Mouse (Mus musculus) heart, postnatal 4 days (tissue): Measurements from ENCODE around the gene Zfp770. TPM values are rescaled to one million over a fixed set of nuclear protein-coding genes. Genes with fewer than 3 reads are reported as not detected.
"Not testable (repeated sequence)": the region's sequence is repeated elsewhere in the genome, so short reads cannot be mapped to it uniquely, and the experiment has no call there.

Experiments
- DNase-seq: peaks from one replicate; pipeline ENCODE4 v3.0.0; 2021
- total RNA-seq, 2 experiments: library from RNA; stranded (reverse); gene quantifications; 2 replicates each; pipeline ENCODE4 v1.2.3; 2021

Zfp770 gene
- 10 to 100 TPM; 14.7 to 15.5 TPM for total RNA-seq

DNA sequence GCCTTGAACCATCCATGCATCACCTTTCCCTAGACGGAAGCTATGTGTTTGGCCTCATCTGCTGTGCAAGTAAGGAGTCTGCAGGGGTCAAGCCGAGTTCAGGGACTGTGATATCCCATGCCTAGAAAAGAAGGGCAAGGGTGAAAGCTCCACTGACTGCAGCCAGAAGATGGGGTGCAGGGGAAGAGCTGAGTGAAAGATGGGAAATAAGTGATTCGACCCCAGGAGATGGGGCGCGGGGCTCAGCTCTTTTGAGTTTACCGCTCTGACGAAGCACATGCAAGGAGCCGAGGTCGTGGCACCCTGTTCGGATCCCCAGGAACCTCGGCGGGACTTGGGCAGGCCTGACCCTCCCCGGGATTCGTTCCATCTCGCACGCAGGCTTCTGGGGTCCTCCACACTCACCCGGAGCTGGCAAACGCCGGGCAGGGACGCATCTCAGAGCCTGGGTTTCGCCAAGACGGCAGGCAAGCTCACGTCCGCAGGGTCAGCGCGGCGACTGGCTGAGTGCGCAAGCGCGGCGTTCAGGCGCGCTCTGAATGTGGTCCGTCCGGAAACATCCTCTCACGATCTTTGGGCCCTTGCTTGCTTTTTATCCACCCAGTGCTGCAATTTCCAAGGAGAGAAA lies at the start of gene Zfp770:
Gene Zfp770, minus strand, starts transcription at position 538 of the 628 bp plus-strand sequence.
- peak; percentile 84 for DNase-seq

DNA sequence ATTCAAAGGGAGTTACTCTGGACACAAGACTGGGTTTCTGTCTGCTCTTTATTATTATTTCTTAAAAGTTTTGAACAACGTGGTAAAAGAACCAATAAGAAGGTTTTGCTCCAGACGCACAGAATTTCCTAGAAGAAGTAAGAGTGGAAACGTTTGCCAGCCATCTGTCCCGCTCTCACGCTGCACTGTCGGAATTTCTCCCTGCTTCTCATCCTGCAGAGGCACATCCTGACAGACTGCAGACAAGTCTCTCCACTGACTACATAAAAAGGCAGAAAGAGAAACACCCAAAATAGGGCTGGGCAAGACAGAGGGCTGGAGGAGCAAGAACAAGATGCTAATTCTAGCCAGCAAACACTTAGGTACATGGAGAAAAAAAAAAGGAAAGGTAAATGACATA lies 48.2 kb upstream of the Zfp770 start:
- DNase-seq = no peak

DNA sequence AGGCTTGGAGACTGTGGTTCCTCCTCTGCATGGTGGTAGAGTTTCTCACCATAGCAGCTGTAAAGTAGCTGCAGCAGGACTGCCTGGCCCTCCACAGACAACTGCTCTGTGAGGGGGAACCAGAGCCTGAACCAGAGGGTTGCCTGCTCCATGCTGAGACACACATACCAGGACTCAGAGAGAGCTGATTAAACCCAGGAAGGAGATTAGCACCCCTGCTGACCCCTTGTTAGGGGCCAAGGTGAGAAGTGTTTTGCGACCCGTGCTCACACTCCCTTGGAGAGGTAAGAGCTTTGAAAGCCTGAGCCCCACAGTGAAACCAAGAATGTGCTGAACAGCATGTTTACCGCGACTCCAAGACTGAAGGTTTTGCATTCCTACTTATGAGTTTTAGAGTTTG lies 36.4 kb upstream of the Zfp770 start:
- no peak for DNase-seq

DNA sequence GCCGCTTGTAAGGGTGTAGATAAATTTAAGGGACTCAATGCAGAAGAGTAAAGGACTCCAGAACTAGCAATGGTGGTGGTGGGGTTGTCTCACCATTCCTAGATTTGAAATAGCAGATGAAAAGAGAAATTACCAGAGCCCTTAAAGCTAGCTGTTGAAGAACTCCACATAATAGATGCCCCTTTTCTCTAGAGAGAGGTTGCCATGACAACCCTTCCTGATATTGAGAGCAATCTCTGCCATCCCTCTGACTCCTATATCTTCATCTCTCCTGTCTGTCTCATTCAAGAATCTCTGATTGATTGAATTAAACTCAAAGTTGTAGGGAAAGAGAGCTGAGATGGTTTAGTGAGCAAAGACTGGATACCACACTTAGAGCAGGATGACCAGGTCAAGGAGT lies 35.3 kb upstream of the Zfp770 start:
- no peak for DNase-seq

DNA sequence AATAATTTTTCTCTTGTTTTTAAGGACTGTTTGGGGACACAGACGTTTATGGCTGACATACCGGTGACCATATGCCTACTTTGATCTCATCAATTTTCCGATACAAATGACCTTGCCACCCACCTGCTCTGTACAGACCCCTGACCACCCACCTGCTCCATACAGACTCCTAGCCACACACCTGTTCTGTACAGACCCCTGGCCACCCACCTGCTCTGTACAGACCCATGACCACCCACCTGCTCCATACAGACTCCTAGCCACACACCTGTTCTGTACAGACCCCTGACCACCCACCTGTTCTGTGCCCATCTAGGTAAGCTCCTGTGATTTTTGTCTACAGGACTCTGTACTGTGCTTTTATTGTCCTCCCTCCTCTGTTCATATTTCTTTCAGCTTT lies 34.3 kb upstream of the Zfp770 start:
- DNase-seq = no peak

DNA sequence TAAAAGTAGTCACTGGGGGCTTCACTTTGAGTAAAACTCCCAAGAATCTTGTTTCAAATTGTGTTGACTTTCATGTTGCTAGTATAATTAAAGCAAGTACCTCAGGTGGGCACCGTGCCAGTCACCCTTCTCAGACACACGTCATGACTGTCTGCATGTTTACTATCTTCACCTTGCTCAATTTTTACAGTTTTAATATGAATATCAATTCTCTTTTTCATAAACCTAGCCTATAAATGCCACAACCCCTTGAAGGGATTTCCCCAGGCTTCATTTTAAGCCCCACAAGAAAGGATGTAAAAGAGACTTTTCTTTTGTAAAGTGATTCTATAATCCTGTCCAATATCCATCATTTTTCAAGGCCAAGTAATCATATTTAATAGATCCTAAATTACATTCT lies 30.0 kb upstream of the Zfp770 start:
- DNase-seq = no peak

DNA sequence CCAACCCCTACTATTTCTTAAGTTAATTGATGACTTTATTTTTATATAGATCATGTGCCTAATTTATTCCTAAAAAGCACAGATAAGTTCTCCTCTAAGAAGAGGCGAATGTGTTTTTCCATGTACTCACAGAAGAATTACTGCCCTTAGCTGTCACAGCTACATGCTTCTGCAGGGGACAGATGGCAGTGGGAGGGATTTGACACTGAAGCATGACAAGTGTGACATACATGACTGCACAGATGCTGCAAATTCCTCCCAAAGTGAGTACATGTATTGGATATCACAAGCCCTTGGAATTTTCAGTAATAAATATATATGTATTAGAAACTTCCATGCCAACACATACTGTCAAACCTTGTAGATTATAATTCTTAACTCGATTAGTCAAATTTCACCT lies 27.4 kb upstream of the Zfp770 start:
- no peak for DNase-seq

DNA sequence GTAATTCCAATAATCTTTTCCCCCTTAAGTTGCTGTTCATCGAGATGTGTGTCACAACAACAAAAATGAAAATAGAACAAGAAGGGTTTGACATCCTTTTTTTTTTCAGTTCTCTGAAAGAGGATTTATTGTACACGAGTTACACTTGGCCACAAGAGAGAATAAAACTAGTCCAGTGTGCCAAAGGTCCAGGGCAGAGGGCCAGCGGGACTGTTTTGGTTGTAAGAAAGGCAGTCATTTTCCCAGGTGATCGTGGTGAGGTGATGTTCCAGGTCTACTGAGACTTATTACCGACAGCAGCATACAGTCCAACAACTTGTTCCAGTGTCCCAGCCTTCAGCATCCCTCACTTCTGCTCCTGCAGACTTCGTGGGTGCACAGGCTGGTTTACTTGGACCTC lies 3.8 kb upstream of the Zfp770 start:
- no peak for DNase-seq

DNA sequence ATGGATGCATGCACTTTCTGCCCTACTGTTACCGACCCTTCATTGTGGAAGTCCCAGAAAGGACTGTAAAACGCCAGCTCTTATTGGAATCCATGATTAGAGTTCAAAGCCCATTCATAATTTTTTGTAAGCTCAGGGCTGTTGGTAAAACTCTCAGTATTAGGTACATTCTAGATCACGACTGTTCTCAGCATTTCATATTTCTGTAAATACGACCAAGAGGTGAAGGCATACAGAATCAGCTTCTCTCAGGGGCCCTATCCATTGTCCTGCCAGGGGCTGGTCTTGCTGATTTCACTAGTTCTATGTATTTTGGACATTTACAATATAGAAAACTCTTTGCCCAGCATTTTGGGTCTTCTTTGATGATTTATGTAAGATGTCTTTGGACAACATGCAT lies 305 bp upstream of the Zfp770 start:
- no peak for DNase-seq

DNA sequence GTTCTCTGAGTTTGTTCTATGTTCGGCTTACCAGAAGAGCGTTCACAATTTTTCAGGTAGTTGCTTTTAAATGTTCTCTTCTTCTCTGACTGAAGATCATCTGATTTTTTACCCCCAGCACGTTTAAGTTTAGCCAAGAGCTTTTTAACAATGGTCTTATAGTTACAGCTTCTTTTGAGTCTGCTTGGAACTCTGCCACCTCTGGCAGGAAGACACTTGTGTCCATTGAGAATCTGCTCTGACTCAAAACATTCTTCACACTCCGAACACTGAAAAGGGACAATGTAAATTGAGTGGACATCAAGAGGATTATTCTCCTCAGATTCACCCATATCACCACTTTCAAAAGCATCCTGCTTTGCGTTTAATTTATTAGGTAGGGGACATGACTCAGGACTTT lies 4.8 kb downstream of the Zfp770 start:
- DNase-seq = no peak

DNA sequence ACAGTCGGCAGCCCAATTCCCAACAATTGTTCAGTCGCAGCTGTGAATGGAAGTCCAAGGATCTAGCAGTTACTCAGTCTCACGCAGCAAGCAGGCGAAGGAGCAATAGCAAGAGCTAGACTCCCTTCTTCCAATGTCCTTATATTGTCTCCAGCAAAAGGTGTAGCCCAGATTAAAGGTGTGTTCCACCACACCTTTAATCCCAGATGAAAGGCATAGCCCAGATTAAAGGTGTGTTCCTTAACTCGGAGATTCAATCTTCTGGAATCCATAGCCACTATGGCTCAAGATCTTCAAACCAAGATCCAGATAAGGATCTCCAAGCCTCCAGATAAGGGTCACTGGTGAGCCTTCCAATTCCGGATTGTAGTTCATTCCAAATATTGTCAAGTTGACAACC lies 14.3 kb downstream of the Zfp770 start, which contains the start of gene Aqr:
Gene Aqr, minus strand, starts transcription at position 101 of the 400 bp plus-strand sequence.
- DNase-seq = not testable (repeated sequence)

DNA sequence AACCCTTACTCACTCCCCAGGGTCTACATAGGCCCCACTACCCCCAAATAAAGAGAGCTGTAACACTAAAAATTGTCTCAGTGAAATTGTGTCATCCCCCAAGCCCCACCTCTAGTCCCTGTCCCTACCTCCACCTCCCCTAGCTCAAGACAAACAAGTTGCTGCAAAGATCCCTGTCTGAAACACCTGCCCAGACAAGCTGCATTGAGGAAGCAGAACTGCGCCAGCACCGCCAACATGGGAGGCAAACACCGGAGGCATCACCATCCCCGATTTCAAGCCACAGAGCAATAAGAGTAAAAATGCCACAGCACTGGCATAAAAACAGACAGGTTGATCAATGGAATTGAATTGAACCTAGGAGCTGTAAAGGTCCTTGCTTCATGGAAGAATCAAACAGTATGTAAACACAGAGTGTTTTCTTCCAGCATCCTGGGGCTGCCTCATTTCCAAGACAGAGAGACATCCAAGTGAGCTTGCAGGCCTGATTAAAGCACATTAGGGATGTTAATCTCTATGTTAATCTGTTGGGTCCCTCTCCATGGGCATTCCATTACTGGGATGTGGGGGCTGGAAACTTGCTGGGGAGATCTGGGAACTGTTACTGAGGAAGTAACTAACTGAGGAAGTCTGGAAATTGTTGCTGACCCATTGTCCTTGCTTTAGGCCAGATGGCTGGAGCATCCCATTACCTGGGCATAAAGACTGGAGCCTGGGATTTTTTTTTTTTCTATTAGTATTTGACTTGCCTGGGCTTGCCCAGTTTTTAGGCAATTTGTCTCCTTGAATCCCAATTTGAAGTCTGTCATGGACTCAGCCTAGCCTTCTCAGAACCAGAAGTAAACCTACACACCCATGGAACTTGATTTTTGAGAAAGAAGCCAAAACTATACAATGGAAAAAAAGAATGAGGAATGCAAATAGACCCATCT lies 23.2 kb downstream of the Zfp770 start:
- no peak for DNase-seq

DNA sequence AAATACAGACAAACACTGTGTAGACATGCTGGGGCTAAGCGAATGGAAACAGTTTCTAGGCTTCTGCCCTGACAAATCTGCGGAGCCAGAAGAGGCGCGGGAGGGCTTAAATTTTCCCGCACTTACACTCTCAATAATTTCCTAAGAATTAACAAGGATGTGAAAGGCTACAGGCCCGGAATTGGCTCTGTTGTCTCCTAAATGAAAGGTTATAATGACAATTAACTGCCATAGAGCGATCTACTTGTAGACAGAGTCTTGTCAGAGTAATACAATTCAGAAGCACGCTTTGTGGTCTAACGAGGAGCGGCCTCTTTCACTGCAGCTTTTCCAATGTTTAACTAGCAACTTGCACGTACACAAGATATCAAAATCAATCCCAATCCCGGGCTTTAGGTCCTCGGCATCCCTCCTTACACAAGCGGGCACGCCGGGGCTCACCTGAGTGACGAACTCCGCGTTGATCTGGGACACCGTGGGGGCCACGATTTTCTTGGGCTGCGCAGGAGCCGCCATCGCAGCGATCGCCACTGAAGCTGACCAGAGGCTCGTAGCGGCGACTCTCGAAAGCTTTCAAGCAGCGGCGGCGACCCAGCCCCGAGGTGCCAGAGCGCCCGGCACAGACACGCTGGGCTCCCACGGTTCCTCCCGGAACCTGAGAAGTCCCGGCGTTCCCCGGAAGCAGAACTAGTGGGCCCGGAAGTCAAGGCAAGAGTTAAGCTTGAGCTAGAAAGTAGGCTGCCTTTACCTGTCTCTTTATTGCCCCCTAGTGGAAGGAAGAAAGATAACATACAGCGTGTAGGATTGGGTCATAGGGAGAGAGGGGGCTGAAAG lies 26.4 kb downstream of the Zfp770 start:
- peak; percentile 81 for DNase-seq

DNA sequence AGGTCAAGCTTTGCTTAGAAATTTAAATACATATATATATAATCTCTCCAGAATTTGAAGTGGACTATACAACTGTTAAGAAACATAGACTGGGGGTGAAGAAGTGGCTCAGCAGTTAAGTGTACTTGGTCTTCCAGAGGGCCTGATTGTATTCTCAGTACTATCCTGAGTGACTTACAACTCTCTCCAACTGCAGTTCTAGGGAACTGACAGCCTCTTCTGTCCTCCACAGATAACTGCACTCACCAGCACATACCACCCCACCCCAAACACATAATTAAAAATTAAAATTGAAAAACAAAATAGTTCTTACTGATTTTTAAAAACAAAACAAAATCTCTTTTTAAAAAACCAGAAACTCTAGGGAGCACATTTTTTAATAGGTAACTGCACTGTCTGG lies 28.0 kb downstream of the Zfp770 start:
- no peak for DNase-seq

DNA sequence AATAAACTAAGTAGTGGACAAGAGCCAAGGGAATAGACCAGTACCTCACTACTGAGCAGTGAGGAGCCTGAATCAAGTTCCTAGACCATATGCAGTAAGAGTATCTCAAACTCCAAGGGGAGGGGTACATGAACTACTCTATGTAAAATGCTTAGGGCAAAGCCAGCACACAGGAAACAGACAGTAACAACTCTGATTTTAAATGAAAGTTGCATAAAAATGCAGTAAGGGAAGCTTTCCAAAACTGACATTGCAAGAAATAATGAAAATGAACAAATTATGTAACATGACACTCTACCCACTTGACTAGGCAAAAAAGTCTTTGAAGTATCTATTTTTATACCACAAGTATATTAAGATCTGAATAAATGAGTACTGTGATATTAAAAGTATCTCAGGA lies 33.4 kb downstream of the Zfp770 start:
- DNase-seq = no peak

DNA sequence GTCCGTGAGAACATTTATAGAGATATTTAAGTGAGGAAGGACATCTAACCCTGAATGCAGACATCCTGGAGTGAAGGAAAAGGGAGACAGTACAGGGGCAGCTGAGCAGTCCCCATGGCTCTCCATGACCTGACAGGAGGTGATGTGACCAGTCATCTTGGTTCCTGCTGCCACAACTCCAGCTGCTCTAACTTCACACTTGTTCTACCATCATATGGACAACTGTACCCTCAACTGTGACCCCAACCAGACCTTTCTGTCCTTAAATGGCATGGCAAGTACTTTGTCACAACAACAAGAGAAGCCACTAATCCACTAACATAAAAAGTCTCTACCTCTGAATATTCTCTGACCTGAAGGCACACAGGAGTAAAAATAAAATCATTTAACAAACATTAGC lies 39.3 kb downstream of the Zfp770 start:
- no peak for DNase-seq

DNA sequence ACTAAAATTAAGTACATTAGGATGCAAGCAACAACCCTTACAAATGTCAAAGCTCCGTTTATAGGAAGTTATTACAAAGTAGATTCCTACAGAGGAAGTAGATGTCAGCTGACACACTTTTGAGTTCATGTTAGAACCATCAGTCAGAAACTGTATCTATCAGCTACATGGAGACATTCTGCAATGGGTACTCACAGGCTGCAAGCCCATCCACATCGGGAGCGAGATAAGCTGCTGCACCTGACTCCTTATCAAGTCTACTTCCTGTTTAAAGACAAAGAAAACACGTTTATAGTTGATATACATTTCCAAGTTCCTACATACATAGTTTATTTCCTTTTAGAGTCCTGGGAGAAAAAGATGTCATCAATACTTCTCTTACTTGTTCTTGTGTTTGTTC lies 43.9 kb downstream of the Zfp770 start:
- DNase-seq = no peak

DNA sequence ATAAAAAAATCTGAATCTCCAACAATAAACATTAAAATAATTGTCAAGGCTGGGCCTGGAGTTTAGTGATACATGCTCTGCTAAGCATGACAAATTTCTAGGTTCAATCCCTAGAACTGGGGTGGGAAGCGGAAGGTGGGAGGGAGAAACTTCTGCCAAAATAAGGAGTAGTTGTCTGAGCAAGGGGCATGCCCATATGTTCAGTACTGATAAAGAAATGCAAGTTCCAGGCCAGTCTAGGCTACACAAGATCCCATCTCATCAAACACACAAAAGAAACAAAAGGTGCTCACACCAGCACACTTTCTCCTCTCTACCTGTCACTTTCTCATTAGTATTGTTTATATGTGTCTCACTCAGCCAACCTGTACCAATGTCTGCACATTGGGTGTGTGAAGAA lies 44.6 kb downstream of the Zfp770 start:
- no peak for DNase-seq

DNA sequence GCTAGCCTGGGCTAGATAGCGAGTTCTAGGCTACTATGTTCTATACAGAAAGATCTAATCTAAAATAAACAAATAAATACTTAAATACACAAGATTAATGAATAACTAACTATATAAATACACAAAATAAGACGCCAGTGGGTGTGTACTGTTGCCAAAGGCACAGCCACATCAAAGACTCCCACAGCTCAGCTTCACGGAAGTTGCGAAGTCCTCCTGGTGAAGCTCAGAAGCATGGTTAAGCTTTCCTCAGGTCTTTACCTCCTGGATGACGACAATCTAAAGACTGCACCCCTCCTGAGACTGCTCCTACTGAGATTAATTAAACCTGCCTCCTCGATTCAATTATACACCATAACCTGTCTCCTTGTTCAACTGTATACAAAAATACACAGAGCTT lies 48.0 kb downstream of the Zfp770 start:
- no peak for DNase-seq

DNA sequence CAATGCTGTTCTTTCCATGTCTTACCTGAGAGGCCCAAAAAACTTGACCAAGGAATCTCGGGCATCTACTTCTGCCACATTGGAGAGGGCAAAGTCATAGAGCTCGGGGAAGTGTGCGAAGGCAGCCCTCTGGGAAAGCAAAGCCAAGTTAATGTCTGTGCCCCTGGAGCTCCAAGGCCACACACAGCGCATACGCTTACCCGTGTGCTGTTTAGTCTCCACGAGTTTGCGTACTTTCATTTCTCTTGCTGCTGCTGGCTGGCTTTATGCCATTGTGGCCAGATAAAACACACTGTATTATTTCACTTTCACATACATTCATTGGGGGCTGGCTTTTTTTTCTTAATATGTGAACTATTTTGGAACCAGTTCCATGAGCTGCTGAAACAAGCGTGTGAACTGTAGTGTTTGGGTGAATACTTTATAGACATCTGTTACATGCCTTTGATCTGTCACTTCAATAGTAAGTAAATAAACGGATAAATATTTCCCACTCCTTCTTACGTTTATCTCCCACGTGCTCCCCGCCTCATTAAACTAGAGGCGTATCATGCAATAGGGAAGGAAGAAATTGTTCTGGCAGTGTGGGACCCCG lies 54.3 kb downstream of the Zfp770 start:
- DNase-seq = no peak

DNA sequence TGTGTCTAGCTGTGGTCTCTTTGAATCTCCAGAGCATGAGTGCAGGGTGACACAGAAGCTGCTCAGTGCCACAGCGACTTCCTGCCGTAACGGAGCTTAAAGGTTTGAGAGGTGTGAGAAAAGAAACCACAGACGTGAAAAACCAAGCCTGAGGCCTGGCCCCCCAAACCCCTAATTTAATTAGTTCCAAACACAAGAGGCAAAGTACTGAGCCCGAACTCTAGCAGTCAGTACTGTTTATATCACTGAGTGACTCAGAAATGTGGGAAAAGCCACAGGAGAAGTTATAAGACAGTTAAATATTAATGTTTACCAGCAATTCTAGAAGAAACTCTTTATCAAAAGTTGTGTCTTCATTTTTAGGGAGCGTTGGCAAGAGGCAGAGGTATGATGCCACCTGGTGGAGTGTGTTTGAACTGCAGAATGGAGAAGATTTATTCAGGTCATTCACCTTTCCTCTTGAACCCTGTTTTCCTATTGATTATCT lies 55.9 kb downstream of the Zfp770 start:
- DNase-seq = peak; percentile 72

DNA sequence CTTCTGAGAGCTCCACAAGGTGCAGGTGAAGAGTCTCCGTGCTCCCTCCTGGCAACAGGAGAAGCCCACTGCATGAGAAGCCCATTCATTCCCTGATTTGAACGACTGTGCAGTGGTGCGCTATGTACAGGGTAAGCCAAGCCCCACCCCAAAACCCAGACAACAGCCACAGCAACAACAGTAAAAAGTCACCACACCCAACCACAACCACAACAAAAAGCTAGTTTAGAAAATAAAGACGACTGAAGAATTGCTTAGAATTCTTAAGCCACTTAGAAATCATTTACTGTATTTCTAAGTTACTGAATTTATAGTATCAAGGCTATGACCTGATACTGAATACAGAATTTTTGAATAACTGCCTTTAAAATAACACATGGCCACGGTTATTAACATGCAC lies 56.4 kb downstream of the Zfp770 start:
- no peak for DNase-seq

DNA sequence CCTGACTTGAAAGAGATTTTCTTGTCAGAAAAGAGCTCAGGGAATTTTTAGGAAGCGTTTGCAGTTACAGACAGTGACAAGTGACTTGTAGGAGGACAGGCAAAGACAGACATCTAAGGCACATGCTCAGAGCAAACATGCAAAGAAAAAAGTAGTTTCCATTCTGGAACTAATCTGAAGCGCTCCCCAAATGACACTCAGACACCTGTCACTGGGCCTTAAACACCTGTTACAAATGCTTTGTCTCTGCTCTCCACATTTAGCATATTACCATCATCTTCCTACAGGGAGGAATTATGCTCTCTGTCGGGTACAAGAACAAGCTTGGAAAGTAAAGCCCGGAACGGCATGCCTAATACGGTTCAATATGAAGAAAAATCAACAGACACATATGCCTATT lies 57.4 kb downstream of the Zfp770 start:
- DNase-seq = no peak
